Mouse (Mus musculus) retina, embryonic 14.5 days (tissue): ENCODE results near the gene Col6a1.
"Not testable (repeated sequence)": the region's sequence is repeated elsewhere in the genome, so short reads cannot be mapped to it uniquely, and the experiment has no call there.

Experiments used
- DNase-seq: peaks from one replicate; pipeline ENCODE4 v3.0.0-alpha.2; 2015; ENCODE audit warnings: low spot score

The Col6a1 gene

GRCm38 (mm10) chr10:76725682-76726285 is at the start of gene Col6a1:
Gene Col6a1 (minus strand): TSS chr10:76726168.
- peak; percentile 70 for DNase-seq

GRCm38 (mm10) chr10:76771624-76772023 is 45.7 kb upstream of the Col6a1 start:
- DNase-seq = no peak

GRCm38 (mm10) chr10:76771086-76771485 is 45.1 kb upstream of the Col6a1 start:
- DNase-seq = no peak

- no peak for DNase-seq
Observed at GRCm38 (mm10) chr10:76769581-76769980, 43.6 kb upstream of the Col6a1 start.

- DNase-seq = no peak
Observed at GRCm38 (mm10) chr10:76766196-76766595, 40.2 kb upstream of the Col6a1 start.

- no peak for DNase-seq
Observed at GRCm38 (mm10) chr10:76764927-76765326, 39.0 kb upstream of the Col6a1 start.

- no peak for DNase-seq
Observed at GRCm38 (mm10) chr10:76763016-76763415, 37.0 kb upstream of the Col6a1 start.

- DNase-seq = no peak
Observed at GRCm38 (mm10) chr10:76762411-76762810, 36.4 kb upstream of the Col6a1 start.

GRCm38 (mm10) chr10:76759878-76760277 is 33.9 kb upstream of the Col6a1 start:
- no peak for DNase-seq

GRCm38 (mm10) chr10:76753640-76754039 is 27.7 kb upstream of the Col6a1 start:
- no peak for DNase-seq

- not testable (repeated sequence) for DNase-seq
Observed at GRCm38 (mm10) chr10:76744267-76744666, 18.3 kb upstream of the Col6a1 start.

- DNase-seq = no peak
Observed at GRCm38 (mm10) chr10:76736764-76737163, 10.8 kb upstream of the Col6a1 start.

GRCm38 (mm10) chr10:76734979-76735378 is 9.0 kb upstream of the Col6a1 start:
- peak; percentile 95 for DNase-seq

GRCm38 (mm10) chr10:76733677-76734068 is 7.7 kb upstream of the Col6a1 start:
- no peak for DNase-seq

GRCm38 (mm10) chr10:76732881-76733676 is 7.1 kb upstream of the Col6a1 start:
- DNase-seq = peak; percentile 85

GRCm38 (mm10) chr10:76732391-76732790 is 6.4 kb upstream of the Col6a1 start:
- DNase-seq = no peak

GRCm38 (mm10) chr10:76731621-76732239 is 5.8 kb upstream of the Col6a1 start:
- no peak for DNase-seq

GRCm38 (mm10) chr10:76729631-76730620 is 4.0 kb upstream of the Col6a1 start:
- DNase-seq = peak; percentile 80

- peak; percentile 90 for DNase-seq
Observed at GRCm38 (mm10) chr10:76728369-76728768, 2.4 kb upstream of the Col6a1 start.

GRCm38 (mm10) chr10:76727301-76727700 is 1.3 kb upstream of the Col6a1 start:
- no peak for DNase-seq

GRCm38 (mm10) chr10:76726866-76727265 is 898 bp upstream of the Col6a1 start:
- no peak for DNase-seq

GRCm38 (mm10) chr10:76725097-76725496 is 871 bp downstream of the Col6a1 start:
- no peak for DNase-seq
